Mouse (Mus musculus): ENCODE results near the gene Pfkl. TPM values are rescaled to one million over a fixed set of nuclear protein-coding genes. Genes with fewer than 3 reads are reported as not detected.

Pfkl gene
- 165 and 180 TPM in 2 replicates for polyA plus RNA-seq (2012; rRNA removed)

GRCm38 (mm10) chr10:78009945-78010293, at the start of gene Pfkl:
Pfkl (minus strand) TSS chr10:78010083.

DNA sequence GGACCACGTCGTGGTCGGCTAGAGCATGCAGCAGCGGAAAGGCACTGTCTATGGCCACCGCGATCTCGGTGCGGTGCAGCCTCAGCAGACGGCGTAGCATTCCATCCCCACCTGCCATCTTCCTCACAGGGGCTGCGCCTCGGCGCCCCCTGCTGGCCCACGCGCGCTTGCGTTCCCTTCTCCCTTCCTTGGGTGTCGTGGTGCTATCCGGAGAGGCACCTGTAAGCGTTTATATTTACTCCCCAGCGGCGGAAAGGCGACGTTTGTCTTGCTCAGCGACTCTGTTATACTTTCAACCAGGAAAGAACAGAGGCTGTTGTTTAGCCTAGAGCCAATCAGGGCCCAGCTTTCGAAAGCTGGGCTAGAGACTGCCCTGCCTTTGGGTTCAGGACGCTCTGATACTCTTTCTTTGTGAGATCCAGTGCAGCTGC, 33.5 kb upstream of the Pfkl start, which contains the start of gene Aire:
Aire (minus strand) TSS at position 205 of the 431 bp plus-strand sequence.

DNA sequence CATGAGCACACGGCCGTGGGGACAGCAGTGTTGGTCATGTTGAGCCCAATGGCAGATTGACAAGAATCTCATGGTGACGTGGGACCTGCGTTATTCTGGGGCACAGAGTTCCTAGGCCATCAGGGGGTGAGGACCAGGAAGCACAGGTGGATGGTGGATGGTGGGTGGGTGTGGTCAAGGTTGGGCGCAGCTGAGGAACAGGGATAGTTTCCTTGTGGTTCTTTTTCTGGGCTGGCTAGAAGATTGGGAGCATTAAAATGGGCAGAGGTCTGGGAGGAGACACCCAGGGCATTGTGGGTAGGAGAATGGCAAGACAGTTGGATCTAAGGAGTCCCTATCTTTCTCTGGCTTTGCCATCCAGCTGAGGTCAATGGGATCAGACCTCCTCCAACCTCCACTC, 31.8 kb upstream of the Pfkl start, which contains the start of gene Dnmt3l:
Dnmt3l (plus strand) TSS at position 301 of the 400 bp plus-strand sequence.

GRCm38 (mm10) chr10:77978351-77979350, 31.2 kb downstream of the Pfkl start, which contains the start of gene 1810043G02Rik:
1810043G02Rik (plus strand) TSS chr10:77978524.

GRCm38 (mm10) chr10:77970481-77970880, 39.4 kb downstream of the Pfkl start, which contains the start of gene Trpm2:
Trpm2 (minus strand) TSS chr10:77970563.

Other genes with a start within 250 kb of the Pfkl start
- not detected in 2 replicates for gene Gm3238, start 238.8 kb downstream of the Pfkl start, polyA plus RNA-seq (2012; rRNA removed)
- gene Gm7138, start 233.1 kb downstream of the Pfkl start, polyA plus RNA-seq (2012; rRNA removed): not detected in 2 replicates
- not detected in 2 replicates for gene Gm3250, start 227.5 kb downstream of the Pfkl start, polyA plus RNA-seq (2012; rRNA removed)
- not detected in 2 replicates for gene Gm7137, start 221.9 kb downstream of the Pfkl start, polyA plus RNA-seq (2012; rRNA removed)
- not detected in 2 replicates for gene Gm9639, start 215.0 kb downstream of the Pfkl start, polyA plus RNA-seq (2012; rRNA removed)
- gene Gm19668, start 210.9 kb downstream of the Pfkl start, polyA plus RNA-seq (2012; rRNA removed): not detected in 2 replicates
- not detected in 2 replicates for gene Gm9507, start 198.2 kb downstream of the Pfkl start, polyA plus RNA-seq (2012; rRNA removed)
- not detected in 2 replicates for gene Gm2696, start 195.4 kb downstream of the Pfkl start, polyA plus RNA-seq (2012; rRNA removed)
- not detected in 2 replicates for gene Krtap10-4, start 183.0 kb downstream of the Pfkl start, polyA plus RNA-seq (2012; rRNA removed)
- not detected in 2 replicates for gene Krtap10-10, start 174.1 kb downstream of the Pfkl start, polyA plus RNA-seq (2012; rRNA removed)
- gene Gm36176, start 163.3 kb downstream of the Pfkl start, polyA plus RNA-seq (2012; rRNA removed): not detected in 2 replicates
- gene Gm10318, start 157.2 kb downstream of the Pfkl start, polyA plus RNA-seq (2012; rRNA removed): not detected in 2 replicates
- not detected in 2 replicates for gene Gm3285, start 148.1 kb downstream of the Pfkl start, polyA plus RNA-seq (2012; rRNA removed)
- 7.3 and 8.4 TPM in 2 replicates for gene Lrrc3, start 107.5 kb downstream of the Pfkl start, polyA plus RNA-seq (2012; rRNA removed)
- 1.2 and 1.9 TPM in 2 replicates for gene Trpm2, start 39.5 kb downstream of the Pfkl start, polyA plus RNA-seq (2012; rRNA removed)
- gene 1810043G02Rik, start 31.6 kb downstream of the Pfkl start, polyA plus RNA-seq (2012; rRNA removed): 44.0 and 48.6 TPM in 2 replicates
- gene Dnmt3l, start 31.9 kb upstream of the Pfkl start, polyA plus RNA-seq (2012; rRNA removed): 0.94 and 1.2 TPM in 2 replicates
- 0.74 and 1.1 TPM in 2 replicates for gene Aire, start 33.5 kb upstream of the Pfkl start, polyA plus RNA-seq (2012; rRNA removed)
- gene Icosl, start 59.2 kb upstream of the Pfkl start, polyA plus RNA-seq (2012; rRNA removed): 15.3 and 15.4 TPM in 2 replicates
- gene D10Jhu81e, start 159.7 kb upstream of the Pfkl start, polyA plus RNA-seq (2012; rRNA removed): 143 and 174 TPM in 2 replicates
- 5.8 and 6.0 TPM in 2 replicates for gene Pwp2, start 175.1 kb upstream of the Pfkl start, polyA plus RNA-seq (2012; rRNA removed)
- gene Trappc10, start 234.6 kb upstream of the Pfkl start, polyA plus RNA-seq (2012; rRNA removed): 81.8 and 84.2 TPM in 2 replicates